Mouse (Mus musculus) adrenal gland, adult (tissue): ENCODE results near the gene Oscar.
"Not testable (repeated sequence)": the region's sequence is repeated elsewhere in the genome, so short reads cannot be mapped to it uniquely, and the experiment has no call there.

ENCODE experiments used
- DNase-seq, 2 experiments: peaks; one replicate each; pipeline ENCODE4 v3.0.0; 2022 to 2023; ENCODE audit warnings: low spot score in 1 of 2; ENCODE audit not compliant: inconsistent age in 2 of 2

Gene Oscar

GRCm38 (mm10) chr7:3611006-3611405, 5.0 kb downstream of the Oscar start:
- no peak for DNase-seq

GRCm38 (mm10) chr7:3610437-3610836, 5.5 kb downstream of the Oscar start:
- DNase-seq = no peak

- peak; percentile 30 to 73 for DNase-seq
These were observed 6.9 kb downstream of the Oscar start for GRCm38 (mm10) chr7:3609082-3609481.

DNA sequence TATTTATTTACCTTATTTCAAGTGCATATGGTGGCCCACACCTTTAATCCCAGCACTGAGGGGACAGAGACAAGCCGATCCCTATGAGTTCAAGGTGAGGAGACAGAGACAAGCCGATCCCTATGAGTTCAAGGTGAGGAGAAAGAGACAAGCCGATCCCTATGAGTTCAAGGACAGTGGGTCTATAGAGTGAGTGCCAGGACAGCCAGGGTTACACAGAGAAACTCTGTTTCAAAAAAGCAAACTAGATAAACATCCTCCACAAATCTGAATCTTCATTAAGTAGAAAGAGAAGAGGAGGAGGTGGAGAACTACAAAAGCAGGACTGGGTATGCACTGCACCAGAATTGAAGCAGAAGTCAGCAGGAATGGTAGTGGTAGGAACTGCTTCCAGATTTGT, 7.3 kb downstream of the Oscar start:
- peak in 1 of 2 experiments; percentile 36 for DNase-seq

DNA sequence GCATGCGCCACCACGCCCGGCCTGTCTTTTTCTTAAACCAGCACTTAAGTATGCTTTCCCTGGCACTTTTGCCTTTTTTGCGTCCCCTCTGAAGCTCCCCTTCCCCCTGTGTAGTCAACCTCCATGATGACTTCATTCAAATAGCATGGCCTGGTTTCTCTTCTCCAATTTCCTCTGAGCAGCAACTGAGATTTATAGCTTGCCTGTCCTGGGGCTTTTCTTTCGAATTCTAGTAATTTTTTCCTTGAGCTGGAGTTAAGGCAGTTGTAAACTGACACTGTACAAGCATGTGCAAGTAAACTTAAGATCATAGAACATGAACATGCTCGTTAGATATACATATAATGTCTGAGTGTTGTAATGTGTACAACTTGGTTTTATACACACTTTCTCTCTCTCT, 8.6 kb downstream of the Oscar start:
- no peak for DNase-seq

DNA sequence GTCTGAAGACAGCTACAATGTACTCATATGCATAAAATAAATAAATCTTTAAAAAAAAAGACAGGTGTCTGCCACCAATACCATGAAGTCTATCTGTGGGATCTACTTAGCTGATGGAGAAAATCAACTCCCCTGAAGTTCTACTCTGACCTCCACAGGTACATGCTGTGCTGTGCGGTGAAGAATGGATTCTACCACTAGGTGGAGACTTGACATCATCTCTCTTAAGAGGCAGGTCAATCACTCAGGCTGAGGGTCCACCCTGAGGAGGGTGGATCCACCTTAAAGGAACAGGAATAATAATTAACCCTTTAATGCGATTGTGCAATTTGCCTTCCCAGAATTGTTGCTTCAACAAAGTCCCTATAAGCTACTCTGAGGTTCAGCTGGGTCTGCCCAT, 9.2 kb downstream of the Oscar start:
- peak in 1 of 2 experiments; percentile 59 for DNase-seq

DNA sequence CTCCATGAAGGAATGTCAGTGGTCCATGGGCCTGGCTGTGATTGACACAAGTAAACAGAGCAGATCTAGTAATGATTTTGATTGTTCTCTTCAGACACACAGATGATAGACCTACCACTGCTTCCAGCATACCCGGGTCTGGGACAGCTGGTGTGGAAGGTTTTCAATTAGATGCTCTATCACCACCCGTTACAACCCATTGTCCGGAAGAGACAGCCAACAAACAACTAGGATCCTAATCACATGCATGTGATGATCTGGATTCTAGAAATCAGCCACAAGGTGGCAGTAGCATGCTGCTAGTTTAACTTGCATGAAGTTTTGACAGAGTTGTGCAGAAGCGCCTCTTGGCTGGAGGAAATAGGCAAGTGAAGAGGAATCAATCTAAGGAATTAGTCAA, 14.8 kb downstream of the Oscar start:
- DNase-seq = peak; percentile 66 to 90

GRCm38 (mm10) chr7:3597755-3598154, 18.2 kb downstream of the Oscar start:
- not testable (repeated sequence) for DNase-seq

DNA sequence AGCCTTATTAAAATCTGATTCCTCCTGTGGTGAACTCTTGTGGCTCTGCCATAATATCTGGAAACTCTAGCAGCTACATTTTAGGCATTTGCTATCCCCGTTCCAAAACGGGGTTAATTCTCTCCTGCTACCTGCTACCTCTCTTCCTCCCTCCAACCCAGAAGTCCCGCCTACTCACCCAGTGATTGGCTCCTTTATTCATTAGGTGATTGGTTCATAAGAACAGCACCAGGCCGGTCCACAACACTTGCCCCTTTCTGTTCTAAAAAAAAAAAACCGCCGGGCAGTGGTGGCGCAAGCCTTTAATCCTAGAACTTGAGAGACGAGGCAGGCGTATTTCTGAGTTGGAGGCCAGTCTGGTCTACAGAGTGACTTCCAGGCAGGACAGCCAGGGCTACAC, 20.8 kb downstream of the Oscar start:
- DNase-seq = peak; percentile 40 to 71

DNA sequence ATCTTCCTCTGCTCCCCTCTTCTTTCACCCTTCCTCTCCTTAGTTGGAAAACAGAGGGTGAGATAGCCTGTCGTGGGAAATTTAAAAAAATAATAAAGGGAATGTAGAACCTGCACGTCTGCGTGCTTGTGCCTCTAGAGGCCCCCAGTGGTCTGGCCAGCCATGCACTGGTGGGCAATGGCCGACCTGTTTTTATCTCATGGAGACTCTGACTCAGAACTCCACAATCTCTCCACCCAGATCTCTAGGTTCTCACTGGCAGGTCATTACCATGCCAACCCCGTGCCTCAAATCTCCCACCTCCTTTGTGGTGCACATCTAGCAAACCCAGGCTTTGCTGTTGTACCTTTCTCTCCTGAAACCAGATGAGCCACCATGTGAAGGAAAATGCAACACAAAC, 21.3 kb downstream of the Oscar start:
- no peak for DNase-seq

DNA sequence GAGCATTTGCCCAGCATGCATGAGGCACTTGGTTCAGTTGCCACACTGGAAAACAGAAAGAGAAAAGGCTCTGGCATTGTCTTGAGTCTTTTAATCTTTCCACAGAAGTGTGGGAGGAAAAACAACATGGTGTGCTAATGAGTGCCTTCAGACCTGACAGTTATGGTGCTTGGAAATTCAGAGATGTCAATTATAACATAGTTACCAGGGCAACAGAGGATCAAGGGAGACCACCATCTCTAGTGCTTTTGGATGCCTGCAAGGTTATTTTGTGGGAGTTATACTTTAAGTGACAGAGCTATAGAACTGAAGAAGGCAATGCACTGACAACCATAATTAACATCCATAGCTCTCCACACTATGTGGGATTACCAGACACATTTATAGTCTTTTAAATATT, 22.1 kb downstream of the Oscar start:
- DNase-seq = no peak

GRCm38 (mm10) chr7:3591534-3591933, 24.4 kb downstream of the Oscar start:
- no peak for DNase-seq

- DNase-seq = peak; percentile 54 to 70
These were observed 25.4 kb downstream of the Oscar start for GRCm38 (mm10) chr7:3590550-3590949.

DNA sequence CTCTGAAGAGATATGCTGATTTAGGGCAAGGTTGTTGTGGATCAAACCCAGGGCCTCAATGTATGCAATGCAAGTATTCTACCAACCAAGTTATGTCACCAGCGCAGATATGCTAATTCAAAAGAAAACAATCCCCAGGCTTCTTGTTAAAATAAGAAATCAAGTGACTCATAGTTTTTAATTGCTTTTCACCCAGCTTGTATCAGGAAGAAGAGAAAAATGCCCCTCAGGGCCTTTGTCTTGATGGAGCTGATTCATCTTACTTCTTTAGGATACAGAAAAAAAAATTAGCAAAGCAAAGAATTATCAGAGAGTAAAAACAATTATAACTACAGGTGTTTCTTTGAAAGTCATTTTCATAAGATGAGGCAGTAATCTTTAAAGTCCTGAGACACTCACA, 28.7 kb downstream of the Oscar start:
- DNase-seq = no peak

DNA sequence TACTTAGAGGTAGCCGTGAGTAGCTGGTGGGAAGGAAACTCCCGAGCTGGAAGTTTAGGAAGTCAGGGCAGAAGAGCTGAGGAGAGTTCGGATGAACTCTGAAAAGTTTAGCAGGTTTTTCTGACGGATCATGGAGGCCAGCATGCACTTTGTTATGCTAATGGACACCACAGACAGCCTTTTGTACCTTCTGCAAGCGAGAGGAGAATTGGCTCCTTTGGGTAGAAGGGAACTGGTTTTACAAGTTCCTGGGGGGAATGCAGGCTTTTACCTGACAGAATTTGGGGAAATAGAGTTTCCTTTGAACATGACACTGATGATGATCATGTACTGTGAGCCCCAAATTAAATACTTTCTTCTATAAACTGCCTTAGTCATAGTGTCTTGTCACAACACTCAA, 29.7 kb downstream of the Oscar start:
- DNase-seq = no peak

DNA sequence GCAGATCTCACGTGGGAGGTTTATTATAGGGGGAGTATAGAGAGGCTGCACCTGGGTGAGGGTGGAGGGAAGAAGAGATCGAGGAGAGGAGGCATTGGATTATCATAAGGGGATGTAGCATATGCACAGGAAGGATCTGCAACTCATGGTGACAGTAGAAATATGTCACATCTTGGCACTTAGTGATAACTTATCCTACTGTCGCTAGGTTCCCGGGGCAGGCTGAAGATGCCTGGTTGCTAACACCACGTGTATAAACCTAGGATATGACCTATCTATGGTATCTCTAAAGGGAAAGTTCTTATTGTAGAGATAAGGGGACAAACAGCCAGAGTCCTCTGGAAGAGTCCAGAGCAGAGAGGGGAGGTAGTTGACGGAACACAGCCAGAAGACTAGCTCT, 30.2 kb downstream of the Oscar start:
- DNase-seq = no peak

- DNase-seq = no peak
These were observed 35.9 kb downstream of the Oscar start for GRCm38 (mm10) chr7:3580029-3580428.

DNA sequence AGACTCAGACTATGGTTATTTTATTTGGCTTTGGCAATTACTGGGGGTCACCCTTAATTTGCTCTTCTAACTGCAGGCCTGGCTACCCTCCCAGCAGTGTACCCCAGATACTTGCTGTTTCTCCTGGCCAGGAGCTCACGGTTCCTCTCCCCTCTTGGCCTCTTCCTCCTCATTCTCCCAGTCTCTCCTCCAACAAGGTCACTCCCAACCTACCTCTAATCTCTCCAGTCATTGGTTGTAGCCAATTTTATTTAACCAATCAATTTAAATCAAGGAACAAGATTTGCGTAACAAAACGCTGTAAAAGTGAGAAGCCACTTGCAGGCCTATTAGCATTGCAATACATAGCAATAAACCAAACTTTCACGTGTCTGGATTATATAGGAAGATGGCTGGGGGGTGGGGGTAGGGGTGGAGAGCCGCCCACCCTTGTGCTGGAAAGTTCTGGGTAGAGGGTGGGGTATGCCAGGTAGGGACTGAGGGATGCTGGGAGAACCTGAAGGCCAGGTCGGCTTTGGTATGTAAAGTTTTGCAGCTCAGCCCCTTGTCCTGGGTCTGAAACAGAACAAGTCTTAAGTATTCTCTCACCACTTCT, 36.9 kb downstream of the Oscar start:
- no peak for DNase-seq

- DNase-seq = no peak
These were observed 37.8 kb downstream of the Oscar start for GRCm38 (mm10) chr7:3578196-3578595.

- DNase-seq = no peak
These were observed 39.4 kb downstream of the Oscar start for GRCm38 (mm10) chr7:3576354-3577124.

DNA sequence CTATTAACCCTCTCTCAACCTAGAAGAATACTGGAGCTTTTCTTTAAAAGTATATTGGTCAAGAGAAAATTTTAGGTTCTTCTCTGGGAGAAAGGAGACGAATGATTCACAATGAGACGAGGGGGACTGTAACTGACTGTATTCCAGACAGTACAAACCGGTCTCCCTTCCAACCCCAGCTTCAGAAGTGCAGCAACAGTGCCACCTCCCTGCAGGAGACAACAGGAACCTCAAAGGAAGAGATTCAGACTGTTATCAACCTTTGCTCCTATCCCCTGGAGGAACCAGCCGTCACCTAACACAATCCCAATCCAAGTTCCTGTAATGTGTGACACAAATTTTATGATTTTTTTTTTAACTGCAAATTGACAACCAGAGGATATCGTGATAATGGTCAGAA, 41.7 kb downstream of the Oscar start:
- peak in 1 of 2 experiments; percentile 31 for DNase-seq

GRCm38 (mm10) chr7:3571847-3572246, 44.1 kb downstream of the Oscar start:
- DNase-seq = no peak

DNA sequence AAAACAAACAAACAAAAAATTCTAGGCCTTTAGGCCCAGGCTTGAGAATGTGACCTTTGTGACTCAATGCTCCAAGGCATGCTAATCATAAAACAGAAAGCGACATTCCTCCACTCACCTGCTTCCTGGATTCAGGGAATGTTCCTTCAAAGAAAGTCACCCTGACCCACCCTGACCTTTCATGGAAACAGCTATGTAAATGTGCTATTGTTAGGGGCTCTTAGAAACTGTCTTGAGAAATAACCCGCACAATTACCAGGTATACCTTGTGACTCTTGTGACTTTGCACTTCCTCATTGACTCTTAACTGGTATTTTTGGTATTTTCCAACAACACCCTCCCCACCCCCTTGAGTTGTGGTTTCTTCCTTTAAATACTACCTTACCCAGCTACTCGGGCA, 45.4 kb downstream of the Oscar start:
- not testable (repeated sequence) for DNase-seq
